Mouse (Mus musculus) left cerebral cortex, postnatal 25 days (tissue): Measurements from ENCODE around the gene Ajm1. TPM values are rescaled to one million over a fixed set of nuclear protein-coding genes. Genes with fewer than 3 reads are reported as not detected.
"Not testable (repeated sequence)": the region's sequence is repeated elsewhere in the genome, so short reads cannot be mapped to it uniquely, and the experiment has no call there.

Experiments used
- DNase-seq, 2 experiments: peaks; one replicate each; pipeline ENCODE4 v3.0.0; 2022; ENCODE audit warnings: low spot score in 2 of 2, mixed read lengths in 1 of 2
- intact Hi-C: fragments of 180-260 bp; cut with DNase I; formaldehyde crosslinking; loops from one replicate; pipeline ENCODE4 v1.15.1; 2025
- total RNA-seq, 2 experiments: library from RNA; stranded (reverse); gene quantifications; 2 replicates each; pipeline ENCODE4 v1.2.3; 2021

Gene Ajm1
- total RNA-seq, 2 experiments from 2014 or later = 109 to 120 TPM

- intact Hi-C loops = no loop called here
Observed at GRCm38 (mm10) chr2:25573068-25573467, 8.5 kb downstream of the Ajm1 start.

GRCm38 (mm10) chr2:25571221-25571620, 10.3 kb downstream of the Ajm1 start:
- no peak for DNase-seq
- intact Hi-C loops = no loop called here

More at GRCm38 (mm10) chr2:25573068-25573467, 8.5 kb downstream of the Ajm1 start:
- DNase-seq = no peak

DNA sequence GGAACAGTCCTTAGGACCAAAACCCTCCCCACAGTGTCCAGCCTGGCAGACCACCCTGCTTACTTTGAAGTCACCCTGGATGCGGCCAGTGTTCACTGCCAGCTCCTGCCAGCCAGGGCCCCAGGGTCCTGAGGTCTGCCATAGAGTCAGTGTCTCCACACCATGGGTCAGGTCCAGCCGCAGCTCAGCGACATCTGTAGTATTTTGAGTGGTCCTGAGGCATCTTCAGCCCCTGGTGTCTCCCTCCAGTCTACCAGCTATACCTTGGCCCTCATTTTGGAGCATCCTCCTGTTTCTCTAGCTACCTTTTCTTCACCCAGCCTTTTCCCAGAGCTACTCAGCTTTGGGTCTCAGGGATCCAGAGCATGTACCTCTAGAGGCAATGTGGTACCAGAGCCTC, 12.2 kb downstream of the Ajm1 start:
- intact Hi-C loops = no loop called here
- no peak for DNase-seq

DNA sequence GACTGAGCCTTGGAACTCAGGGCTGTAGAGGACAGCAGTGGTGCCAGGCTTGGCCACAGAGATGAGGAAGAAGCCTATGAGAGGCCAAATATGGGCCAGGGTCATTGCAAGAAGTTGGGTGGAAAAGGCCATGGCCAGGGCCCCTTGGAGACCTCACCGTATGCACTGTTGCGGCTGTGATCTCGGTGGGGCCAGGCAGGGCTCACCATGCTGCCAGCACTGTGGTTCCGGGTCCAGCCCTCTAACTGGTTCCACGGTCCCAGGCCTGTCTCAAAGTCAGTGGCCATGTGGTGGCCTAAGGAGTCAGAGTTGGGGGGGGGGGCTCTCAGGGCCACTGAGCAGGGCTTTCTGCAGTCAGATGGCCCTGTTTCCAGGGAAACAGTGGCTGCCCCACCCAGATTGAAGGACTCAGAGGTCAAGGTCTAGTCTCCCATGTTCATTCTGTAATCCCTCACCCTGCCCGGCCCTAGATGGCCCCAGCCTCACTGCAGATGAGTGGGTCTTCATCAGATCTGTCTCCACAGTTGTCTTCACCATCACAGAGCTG, 13.0 kb downstream of the Ajm1 start:
- intact Hi-C loops = no loop called here
- DNase-seq = no peak

- intact Hi-C loops = no loop called here
- DNase-seq = no peak
Observed at GRCm38 (mm10) chr2:25566558-25566957, 15.0 kb downstream of the Ajm1 start.

- intact Hi-C loops = no loop called here
- no peak for DNase-seq
Observed at GRCm38 (mm10) chr2:25565741-25566140, 15.8 kb downstream of the Ajm1 start.

DNA sequence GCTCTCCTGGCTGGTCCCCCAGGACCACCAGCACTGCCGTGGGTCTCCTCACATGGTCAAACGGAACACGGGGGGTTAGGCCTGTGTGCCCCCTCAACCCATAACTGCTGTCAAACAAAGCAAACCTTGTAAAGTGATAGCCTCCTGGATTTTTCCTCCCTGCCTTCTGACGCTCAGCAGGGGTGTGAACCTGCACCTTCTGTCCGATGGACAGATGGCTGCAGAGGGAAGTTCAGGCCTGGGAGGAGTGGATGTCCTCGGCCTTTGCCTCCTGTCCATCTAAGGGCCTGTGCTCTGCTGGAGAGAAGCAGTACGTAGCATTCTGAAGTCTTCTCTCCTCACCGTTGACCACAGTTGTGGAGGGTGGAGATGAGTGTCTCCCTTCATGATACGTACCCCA, 19.6 kb downstream of the Ajm1 start:
- DNase-seq = no peak

DNA sequence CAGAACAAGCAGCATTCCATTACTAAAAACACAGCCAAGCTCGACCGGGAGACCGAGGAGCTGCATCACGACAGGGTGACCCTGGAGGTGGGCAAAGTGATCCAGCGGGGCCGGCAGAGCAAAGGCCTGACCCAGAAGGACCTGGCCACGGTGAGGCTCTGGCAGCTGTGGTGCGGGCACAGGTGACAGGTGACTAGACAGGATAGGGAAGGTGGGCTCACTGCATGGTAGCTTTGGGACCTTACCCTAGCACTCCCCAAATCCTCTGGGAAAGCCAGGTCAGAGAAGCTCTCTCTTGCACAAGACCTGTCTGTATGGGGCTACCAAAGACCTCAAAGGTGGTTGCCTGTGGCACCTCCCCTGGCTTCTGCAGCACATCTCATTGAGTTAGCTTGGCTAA, 21.0 kb downstream of the Ajm1 start:
- no peak for DNase-seq
- intact Hi-C loops = no loop called here

More for the DNA sequence above, 19.6 kb downstream of the Ajm1 start:
- intact Hi-C loops = no loop called here

GRCm38 (mm10) chr2:25558774-25559173, 22.8 kb downstream of the Ajm1 start:
- no peak for DNase-seq
- intact Hi-C loops = no loop called here

- DNase-seq = no peak
- intact Hi-C loops = no loop called here
Observed at GRCm38 (mm10) chr2:25557964-25558360, 23.6 kb downstream of the Ajm1 start.

- intact Hi-C loops = no loop called here
Observed at GRCm38 (mm10) chr2:25557221-25557963, 24.2 kb downstream of the Ajm1 start, which contains the start of gene Edf1. Edf1 (plus strand) TSS chr2:25557847.

DNA sequence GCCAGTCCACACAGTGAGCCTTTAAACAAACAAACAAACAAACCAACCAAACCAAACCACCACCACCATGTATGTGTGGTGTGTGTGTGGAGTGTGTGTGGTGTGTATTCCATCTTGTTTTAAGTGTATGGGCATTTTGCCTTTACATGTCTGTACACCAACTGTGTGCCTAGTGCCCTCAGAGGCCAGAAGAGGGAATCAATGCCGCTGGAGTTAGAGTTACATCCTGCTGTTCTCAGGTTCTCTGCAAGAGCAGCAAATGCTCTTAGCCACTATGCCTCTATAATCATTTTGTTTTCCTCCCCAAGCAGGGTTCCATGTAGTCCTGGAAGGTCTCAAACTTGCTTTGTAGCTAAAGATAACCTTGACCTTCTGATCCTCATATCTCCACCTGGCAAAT, 25.3 kb downstream of the Ajm1 start:
- DNase-seq = no peak
- intact Hi-C loops = no loop called here

More at GRCm38 (mm10) chr2:25557221-25557963, 24.2 kb downstream of the Ajm1 start, which contains the start of gene Edf1:
- DNase-seq = peak; percentile 96 to 97

GRCm38 (mm10) chr2:25555479-25555878, 26.1 kb downstream of the Ajm1 start:
- DNase-seq, intact Hi-C loops: not testable (repeated sequence)

DNA sequence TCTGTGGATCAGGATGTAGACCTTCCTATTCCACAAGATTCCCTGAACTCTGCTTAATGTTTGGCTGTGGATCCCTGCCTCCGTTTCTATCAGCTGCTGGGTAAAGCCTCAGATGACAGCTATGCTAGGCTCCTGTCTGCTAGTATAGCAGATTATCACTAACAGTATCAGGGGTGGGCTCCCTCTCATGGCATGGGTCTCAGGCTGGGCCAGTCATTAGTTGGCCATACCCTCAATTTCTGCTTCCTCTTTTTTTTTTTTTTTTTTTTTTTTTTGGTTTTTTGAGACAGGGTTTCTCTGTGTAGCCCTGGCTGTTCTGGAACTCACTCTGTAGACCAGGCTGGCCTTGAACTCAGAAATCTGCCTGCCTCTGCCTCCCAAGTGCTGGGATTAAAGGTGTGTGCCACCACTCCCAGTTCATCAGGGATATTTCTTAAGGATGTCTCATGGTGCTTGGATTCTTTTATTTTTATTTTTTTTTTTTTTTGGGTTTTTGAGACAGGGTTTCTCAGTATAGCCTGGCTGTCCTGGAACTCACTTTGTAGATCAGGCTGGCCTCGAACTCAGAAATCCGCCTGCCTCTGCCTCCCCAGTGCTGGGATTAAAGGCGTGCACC, 28.3 kb downstream of the Ajm1 start:
- intact Hi-C loops, DNase-seq: not testable (repeated sequence)

GRCm38 (mm10) chr2:25551186-25551585, 30.4 kb downstream of the Ajm1 start:
- DNase-seq = peak in 1 of 2 experiments; percentile 49

GRCm38 (mm10) chr2:25549021-25549991, 32.3 kb downstream of the Ajm1 start:
- intact Hi-C loops = no loop called here
- DNase-seq = peak in 1 of 2 experiments; percentile 37

More at GRCm38 (mm10) chr2:25551186-25551585, 30.4 kb downstream of the Ajm1 start:
- intact Hi-C loops = no loop called here

DNA sequence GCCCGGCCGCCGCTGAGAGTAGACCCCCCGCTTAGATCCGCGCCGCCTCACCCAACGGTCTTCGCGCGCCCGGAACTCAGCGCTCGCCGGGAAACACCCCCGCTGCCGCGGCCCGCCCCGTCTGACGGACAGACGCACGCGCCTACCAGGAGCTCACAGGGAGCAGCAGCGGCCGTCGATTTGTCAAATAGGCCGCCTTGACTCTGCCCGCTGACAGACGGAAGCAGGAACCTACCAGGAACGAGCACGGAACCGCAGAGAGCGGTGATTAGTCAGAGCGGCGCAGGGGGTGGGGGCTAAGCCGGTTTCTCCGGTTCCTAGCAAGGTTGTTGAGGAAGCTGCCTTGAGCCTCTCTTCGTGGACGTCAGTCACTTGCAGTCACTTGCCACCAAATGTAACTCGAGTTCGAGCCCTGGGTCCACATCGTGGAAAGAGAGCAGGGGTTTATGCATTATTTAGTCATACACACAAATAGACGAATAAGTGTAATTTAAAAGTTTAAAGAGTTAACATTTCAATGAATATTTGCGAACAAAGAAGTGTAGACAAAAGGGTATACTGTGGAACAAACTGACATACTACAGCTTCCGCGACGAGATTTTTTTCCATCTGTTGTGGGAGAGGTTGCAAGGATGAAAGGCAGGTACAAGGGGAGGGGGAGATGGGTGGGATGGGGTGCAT, 34.6 kb downstream of the Ajm1 start, which contains the start of gene Traf2:
Gene Traf2 (minus strand): TSS at position 130 of the 681 bp plus-strand sequence.
- intact Hi-C loops = no loop called here

DNA sequence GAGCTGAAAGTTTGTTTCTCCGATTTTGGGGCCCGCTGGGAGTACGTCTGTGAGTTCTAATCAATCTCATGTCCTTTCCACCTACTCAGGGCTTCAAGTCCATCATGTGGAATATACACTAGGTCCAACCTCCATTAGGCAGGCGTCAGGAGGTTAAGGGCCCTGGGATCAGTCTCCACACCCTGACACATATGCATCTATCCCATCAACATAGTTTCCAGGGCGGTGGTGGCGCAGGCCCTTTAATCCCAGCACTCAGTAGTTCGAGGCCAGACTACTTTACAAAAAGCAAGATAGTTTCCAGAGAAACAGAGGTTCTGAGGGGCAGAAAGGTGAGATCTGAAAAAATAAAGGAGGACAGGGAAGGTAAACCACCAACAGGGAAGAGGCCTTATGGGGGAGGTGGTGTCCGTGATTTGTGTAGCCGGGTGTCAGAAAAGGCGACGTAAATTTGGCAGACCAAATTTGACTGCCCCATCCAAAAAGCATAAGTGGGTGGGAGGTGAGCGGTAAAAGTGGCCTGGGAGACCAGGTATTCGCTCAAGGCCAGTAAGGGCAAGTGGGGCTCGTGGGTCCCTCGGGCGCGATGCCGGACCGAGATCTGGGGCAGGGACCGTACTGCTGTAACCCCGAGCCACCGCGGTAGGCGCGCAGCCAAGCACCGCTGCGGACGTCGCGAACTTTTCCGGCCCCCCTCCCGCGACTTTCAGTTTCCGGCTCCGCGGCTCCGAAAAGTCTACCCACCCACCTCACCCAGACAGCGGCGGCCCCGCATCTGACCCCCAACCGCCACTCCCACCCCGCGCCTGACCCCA, 35.4 kb downstream of the Ajm1 start:
- DNase-seq = peak; percentile 20 to 34
- intact Hi-C loops = no loop called here

More for the DNA sequence above, 34.6 kb downstream of the Ajm1 start, which contains the start of gene Traf2:
- peak; percentile 99 for DNase-seq
